Mouse (Mus musculus): Measurements from ENCODE around the gene Endod1. TPM values are rescaled to one million over a fixed set of nuclear protein-coding genes. Genes with fewer than 3 reads are reported as not detected.

Gene Endod1
- 35.7 and 38.6 TPM in 2 replicates for total RNA-seq (2014; rRNA removed)
- 14.8 and 23.6 TPM in 2 replicates for polyA plus RNA-seq (2015; fragmentation: Nextera tagmentation; extraction: Ambion mirVana)

- Histone ChIP-seq H3K27me3 (ENCODE audit: insufficient read depth, low read length) (no peaks in the 10 kb centered on the region), H3K4me1 (ENCODE audit: insufficient read depth) (peaks cover 6% of the 10 kb centered on the region), H3K4me2 (ENCODE audit: low read depth) (peak within 1 kb of the TSS; percentile 91), H3K4me3 (ENCODE audit: low read depth, low read length) (peak within 1 kb of the TSS; percentile 60), H3K36me3 (ENCODE audit: insufficient read depth) (no peaks in the 10 kb centered on the region), H3K9me3 (ENCODE audit: low read length) (no peaks in the 10 kb centered on the region), H3K9ac (peak within 1 kb of the TSS; percentile 86), H3K27ac (ENCODE audit: low read depth, low read length) (peak within 1 kb of the TSS; percentile 85)
- no peak for TF ChIP-seq CTCF (IDR thresholded peaks at IDR 0.05; ENCODE audit: low read depth)
- ATAC-seq (no peak; the same call in 1 of the 2 replicates), DNase-seq (peak; percentile 31)
- WGBS: 2% methylated on average over 8 of the region's 8 CpGs
Measured at GRCm38 (mm10) chr9:14381353-14382055, at the start of gene Endod1. TSS of gene Endod1 (minus strand) at chr9:14381507.

DNA sequence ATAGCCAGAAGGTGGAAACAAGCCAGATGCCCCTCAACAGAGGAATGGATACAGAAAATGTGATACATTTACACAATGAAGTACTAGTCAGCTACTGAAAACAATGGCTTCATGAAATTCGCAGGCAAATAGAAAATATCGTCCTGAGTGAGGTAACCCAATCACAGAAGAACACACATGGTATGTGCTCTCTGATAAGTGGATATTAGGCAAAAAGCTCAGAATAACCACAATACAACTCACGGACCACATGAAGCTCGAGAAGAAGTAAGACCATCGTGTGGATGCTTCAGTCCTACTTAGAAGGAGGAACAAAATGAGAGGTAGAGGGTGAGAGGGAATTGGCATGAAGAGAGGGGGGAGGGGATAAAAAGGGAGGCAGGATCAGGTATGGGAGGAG lies 27.8 kb upstream of the Endod1 start:
- ATAC-seq: no peak
- 92% methylated on average over 5 of the region's 5 CpGs for WGBS

DNA sequence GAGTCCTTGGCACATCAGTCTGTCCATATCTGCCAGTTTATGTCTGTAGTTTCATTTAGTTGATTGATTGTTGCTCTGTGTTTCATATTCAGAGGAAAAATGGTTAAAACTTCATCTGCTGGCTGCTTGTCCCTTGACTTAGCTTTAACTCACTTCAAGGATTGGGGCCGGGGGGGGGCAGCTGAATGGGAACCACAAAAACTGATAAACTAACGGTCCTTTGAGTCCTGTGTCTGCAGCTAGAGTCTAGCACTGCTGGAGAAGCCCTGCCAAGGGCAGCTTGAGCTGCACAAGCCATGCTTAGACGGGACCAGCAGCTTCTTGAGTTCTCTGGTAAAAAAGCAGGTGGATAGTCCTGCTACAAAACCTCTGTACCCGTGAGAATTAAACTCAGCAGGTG lies 26.7 kb upstream of the Endod1 start:
- H3K4me1 ChIP-seq (ENCODE audit: insufficient read depth): no peaks in the 10 kb centered on the region
- no peaks in the 10 kb centered on the region for H3K36me3 ChIP-seq (ENCODE audit: insufficient read depth)
- H3K4me3 ChIP-seq (ENCODE audit: low read depth, low read length): no peak overlapping the region
- DNase-seq (no peak), ATAC-seq (no peak)
- H3K27me3 ChIP-seq (ENCODE audit: insufficient read depth, low read length): no peaks in the 10 kb centered on the region
- H3K9ac ChIP-seq: no peak overlapping the region
- 74% methylated on average over 4 of the region's 4 CpGs for WGBS
- H3K9me3 ChIP-seq (ENCODE audit: low read length): no peaks in the 10 kb centered on the region
- no peak for TF ChIP-seq CTCF (IDR thresholded peaks at IDR 0.05; ENCODE audit: low read depth)
- no peak overlapping the region for H3K4me2 ChIP-seq (ENCODE audit: low read depth)
- no peak overlapping the region for H3K27ac ChIP-seq (ENCODE audit: low read depth, low read length)

More for the DNA sequence above, 27.8 kb upstream of the Endod1 start:
- Histone ChIP-seq H3K27me3 (ENCODE audit: insufficient read depth, low read length) (no peaks in the 10 kb centered on the region), H3K4me1 (ENCODE audit: insufficient read depth) (no peaks in the 10 kb centered on the region), H3K4me3 (ENCODE audit: low read depth, low read length) (no peak overlapping the region), H3K36me3 (ENCODE audit: insufficient read depth) (no peaks in the 10 kb centered on the region), H3K4me2 (ENCODE audit: low read depth) (no peak overlapping the region), H3K27ac (ENCODE audit: low read depth, low read length) (no peak overlapping the region), H3K9ac (no peak overlapping the region), H3K9me3 (ENCODE audit: low read length) (no peaks in the 10 kb centered on the region)
- TF ChIP-seq CTCF (IDR thresholded peaks at IDR 0.05; ENCODE audit: low read depth): no peak
- DNase-seq: no peak

- Histone ChIP-seq H3K27me3 (ENCODE audit: insufficient read depth, low read length) (no peaks in the 10 kb centered on the region), H3K9me3 (ENCODE audit: low read length) (no peaks in the 10 kb centered on the region), H3K4me3 (ENCODE audit: low read depth, low read length) (no peak overlapping the region), H3K4me1 (ENCODE audit: insufficient read depth) (no peaks in the 10 kb centered on the region), H3K4me2 (ENCODE audit: low read depth) (no peak overlapping the region), H3K9ac (no peak overlapping the region), H3K36me3 (ENCODE audit: insufficient read depth) (no peaks in the 10 kb centered on the region), H3K27ac (ENCODE audit: low read depth, low read length) (no peak overlapping the region)
- no peak for ATAC-seq
- TF ChIP-seq CTCF (IDR thresholded peaks at IDR 0.05; ENCODE audit: low read depth): no peak
- DNase-seq: no peak
- WGBS: 76% methylated on average over 1 of the region's 1 CpGs
Measured at GRCm38 (mm10) chr9:14406056-14406455, 24.7 kb upstream of the Endod1 start.

DNA sequence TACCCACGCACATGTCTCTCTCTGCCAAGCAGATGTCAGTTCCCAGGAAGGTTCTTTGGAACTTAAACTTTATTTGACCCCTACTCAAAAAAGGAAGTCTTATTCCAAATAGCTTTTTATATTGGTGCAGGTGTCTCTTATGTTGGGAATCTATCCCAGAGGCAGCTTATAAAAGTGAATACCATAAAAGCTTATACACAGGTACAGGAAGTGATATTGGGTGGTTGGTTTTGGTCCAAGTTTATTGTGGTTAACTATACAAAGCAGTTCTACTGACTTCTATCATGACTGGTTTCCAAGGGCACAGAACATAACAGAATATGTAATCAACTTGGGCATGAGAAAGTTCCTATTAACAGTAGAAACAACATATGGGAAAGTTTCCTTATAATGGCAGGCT lies 20.8 kb upstream of the Endod1 start:
- Histone ChIP-seq H3K36me3 (ENCODE audit: insufficient read depth) (no peaks in the 10 kb centered on the region), H3K9ac (no peak overlapping the region), H3K9me3 (ENCODE audit: low read length) (no peaks in the 10 kb centered on the region), H3K27ac (ENCODE audit: low read depth, low read length) (no peak overlapping the region), H3K4me2 (ENCODE audit: low read depth) (no peak overlapping the region), H3K27me3 (ENCODE audit: insufficient read depth, low read length) (no peaks in the 10 kb centered on the region), H3K4me3 (ENCODE audit: low read depth, low read length) (no peak overlapping the region), H3K4me1 (ENCODE audit: insufficient read depth) (no peaks in the 10 kb centered on the region)
- ATAC-seq (no peak), DNase-seq (no peak)
- 86% methylated on average over 1 of the region's 1 CpGs for WGBS
- TF ChIP-seq CTCF (IDR thresholded peaks at IDR 0.05; ENCODE audit: low read depth): no peak

DNA sequence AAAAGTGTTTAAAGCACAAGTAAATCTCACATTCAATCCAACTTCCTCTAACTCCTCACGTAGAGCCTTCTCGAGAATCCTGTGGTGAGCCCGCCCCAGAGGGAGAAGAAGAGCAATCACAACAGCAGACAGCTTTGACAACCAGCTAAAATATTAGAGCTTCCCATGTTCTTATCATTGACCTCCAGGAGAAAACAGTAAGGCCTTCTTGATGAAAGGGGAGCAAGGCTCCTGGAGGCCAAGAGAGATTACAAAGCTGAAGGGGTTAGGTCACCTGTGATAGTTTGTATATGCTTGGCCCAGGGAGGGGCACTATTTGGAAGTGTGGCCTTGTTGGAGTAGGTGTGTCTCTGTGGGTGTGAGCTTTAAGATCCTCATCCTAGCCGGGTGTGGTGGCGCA lies 19.1 kb upstream of the Endod1 start:
- H3K9ac ChIP-seq: no peak overlapping the region
- no peak for TF ChIP-seq CTCF (IDR thresholded peaks at IDR 0.05; ENCODE audit: low read depth)
- ATAC-seq (no peak), DNase-seq (no peak)
- H3K36me3 ChIP-seq (ENCODE audit: insufficient read depth): no peaks in the 10 kb centered on the region
- no peak overlapping the region for H3K4me2 ChIP-seq (ENCODE audit: low read depth)
- no peaks in the 10 kb centered on the region for H3K4me1 ChIP-seq (ENCODE audit: insufficient read depth)
- H3K4me3 ChIP-seq (ENCODE audit: low read depth, low read length): no peak overlapping the region
- 89% methylated on average over 5 of the region's 5 CpGs for WGBS
- H3K27ac ChIP-seq (ENCODE audit: low read depth, low read length): no peak overlapping the region
- no peaks in the 10 kb centered on the region for H3K9me3 ChIP-seq (ENCODE audit: low read length)
- H3K27me3 ChIP-seq (ENCODE audit: insufficient read depth, low read length): no peaks in the 10 kb centered on the region

DNA sequence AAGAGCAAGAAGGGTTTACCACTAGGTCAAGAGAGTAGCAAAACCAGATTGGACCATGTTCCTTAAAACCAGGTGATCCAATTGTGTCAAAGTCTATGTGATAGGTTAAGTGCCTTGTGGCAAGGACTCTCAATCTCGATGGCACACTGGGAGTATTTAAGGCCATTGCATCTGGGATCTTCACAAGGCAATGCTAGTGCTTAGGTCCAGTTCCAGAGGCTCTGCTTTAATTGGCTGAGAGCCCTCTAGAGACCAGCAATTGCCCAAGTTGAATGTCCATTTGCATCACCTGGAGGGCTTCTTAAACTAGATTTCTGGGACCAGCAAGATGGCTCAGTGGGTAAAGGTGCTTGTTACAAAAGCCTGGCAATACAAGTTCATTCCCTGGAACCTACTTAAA lies 17.6 kb upstream of the Endod1 start:
- WGBS: 94% methylated on average over 1 of the region's 1 CpGs
- no peak for TF ChIP-seq CTCF (IDR thresholded peaks at IDR 0.05; ENCODE audit: low read depth)
- no peak overlapping the region for H3K27ac ChIP-seq (ENCODE audit: low read depth, low read length)
- no peaks in the 10 kb centered on the region for H3K36me3 ChIP-seq (ENCODE audit: insufficient read depth)
- no peaks in the 10 kb centered on the region for H3K27me3 ChIP-seq (ENCODE audit: insufficient read depth, low read length)
- DNase-seq (no peak), ATAC-seq (no peak)
- no peaks in the 10 kb centered on the region for H3K4me1 ChIP-seq (ENCODE audit: insufficient read depth)
- no peak overlapping the region for H3K4me3 ChIP-seq (ENCODE audit: low read depth, low read length)
- H3K4me2 ChIP-seq (ENCODE audit: low read depth): no peak overlapping the region
- no peak overlapping the region for H3K9ac ChIP-seq
- no peaks in the 10 kb centered on the region for H3K9me3 ChIP-seq (ENCODE audit: low read length)

All from forebrain, postnatal 0 days (tissue).